7 mouse cellular contexts compared by ENCODE assay signal in the genomic region with DNA sequence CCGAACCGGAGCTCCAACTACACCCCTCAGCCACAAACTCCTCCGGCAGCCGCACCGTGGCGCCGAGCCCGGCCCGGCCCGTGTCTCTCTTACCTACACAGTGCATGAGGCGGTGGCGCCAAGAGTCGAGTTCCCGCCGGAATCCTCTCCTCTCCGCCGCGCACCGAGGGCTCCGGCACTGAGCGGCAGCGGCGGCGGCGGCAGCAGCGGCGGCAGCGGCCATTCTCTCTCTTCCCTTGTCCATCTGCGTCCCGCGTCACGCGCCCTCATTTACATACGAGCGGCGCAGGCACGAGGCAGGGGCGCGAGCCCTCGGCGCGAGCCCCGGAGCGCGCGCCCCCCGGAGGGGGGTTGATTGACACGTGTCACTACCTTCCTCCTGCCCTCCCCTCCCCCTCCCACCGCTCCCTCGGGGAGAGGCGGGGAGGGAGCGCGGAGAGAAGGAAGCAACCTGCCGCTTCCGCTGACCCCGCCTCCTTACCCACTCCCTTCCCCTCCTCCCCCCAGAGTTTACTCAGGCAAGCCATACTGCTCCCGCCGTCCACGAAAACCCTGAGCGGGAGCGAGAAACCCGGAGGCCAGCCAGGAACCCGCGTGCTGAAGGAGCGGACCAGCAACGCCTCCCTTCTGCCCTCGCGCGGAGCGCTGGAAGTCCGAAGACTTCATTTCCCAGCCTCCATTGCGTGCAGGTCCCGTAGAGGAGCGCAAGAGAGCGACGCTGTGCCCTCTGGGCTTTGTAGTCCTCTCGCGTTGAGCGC. TPM values are rescaled to one million over a fixed set of nuclear protein-coding genes. Genes with fewer than 3 reads are reported as not detected.
A peak's percentile ranks its signal among the peaks of the same experiment; 100 is the strongest.
DNase-seq lines count a peak whose midpoint lies in the region; ATAC-seq and TF ChIP-seq lines count a peak whose summit lies in the region.

TSS of gene Lcorl (minus strand) at position 362 of the 758 bp plus-strand sequence.

- peaks cover 8% of the 10 kb centered on the region; the same call in 1 of the 2 replicates for H3K4me1 ChIP-seq in embryonic facial prominence, embryonic 10.5 days
- H3K4me1 ChIP-seq in intestine, postnatal 0 days (replicated peaks; ENCODE audit: control insufficient read depth, insufficient read depth, low read length), result 0 out of 2 replicates have a peak, but pooled peaks cover 3% of the 10 kb centered on the region
- peaks cover 4% of the 10 kb centered on the region; the same call in 1 of the 2 replicates for H3K4me1 ChIP-seq in midbrain, embryonic 12.5 days
- H3K4me1 ChIP-seq in small intestine, adult 2 months (ENCODE audit: control insufficient read depth, insufficient read depth, insufficient read length, low read length), result no peaks in the 10 kb centered on the region

- peak within 1 kb of the TSS; percentile 98 for H3K27ac ChIP-seq in embryonic facial prominence, embryonic 10.5 days (replicated peaks)
- peak within 1 kb of the TSS; percentile 99 for H3K27ac ChIP-seq in intestine, postnatal 0 days (ENCODE audit: low read depth, low read length)
- H3K27ac ChIP-seq in midbrain, embryonic 12.5 days (replicated peaks), result peak within 1 kb of the TSS; percentile 100
- H3K27ac ChIP-seq in small intestine, adult 2 months (ENCODE audit: insufficient read depth, low read depth, low read length), result peak within 1 kb of the TSS; percentile 89

- peak; percentile 95 for ATAC-seq in intestine, postnatal 0 days
- peak; percentile 95 for ATAC-seq in midbrain, embryonic 12.5 days (ENCODE audit: low FRiP score, low read depth)

- intact Hi-C loops in left cerebral cortex, postnatal 4 days (cut with DNase I), result loop anchor here (5.0 kb wide), 1 partner anchor 490 kb away; no protein-coding TSS in a partner anchor

- H3K4me3 ChIP-seq in embryonic facial prominence, embryonic 10.5 days, result peak within 1 kb of the TSS; percentile 97
- peak within 1 kb of the TSS; percentile 100 for H3K4me3 ChIP-seq in intestine, postnatal 0 days (ENCODE audit: low read depth, low read length)
- peak within 1 kb of the TSS; percentile 97 for H3K4me3 ChIP-seq in midbrain, embryonic 12.5 days
- H3K4me3 ChIP-seq in small intestine, adult 2 months (ENCODE audit: low read depth, low read length), result peak within 1 kb of the TSS; percentile 81

- DNase-seq in adrenal gland, postnatal 10 days, result peak; percentile 95
- DNase-seq in embryonic facial prominence, embryonic 10.5 days (ENCODE audit: low spot score), result peak; percentile 96
- peak; percentile 78 for DNase-seq in gonadal fat pad, adult 2 months (ENCODE audit: low read depth)
- DNase-seq in left cerebral cortex, postnatal 4 days, result peak; percentile 97

- no peaks in the 10 kb centered on the region for H3K27me3 ChIP-seq in embryonic facial prominence, embryonic 10.5 days (replicated peaks; ENCODE audit: low read depth, poor library complexity, severe bottlenecking)
- H3K27me3 ChIP-seq in intestine, postnatal 0 days (replicated peaks; ENCODE audit: control insufficient read depth, insufficient read depth, low read length), result no peaks in the 10 kb centered on the region
- H3K27me3 ChIP-seq in midbrain, embryonic 12.5 days, result no peaks in the 10 kb centered on the region
- H3K27me3 ChIP-seq in small intestine, adult 2 months (ENCODE audit: control insufficient read depth, insufficient read depth, low read length), result no peaks in the 10 kb centered on the region

- H3K9me3 ChIP-seq in embryonic facial prominence, embryonic 10.5 days, result no peaks in the 10 kb centered on the region
- H3K9me3 ChIP-seq in intestine, postnatal 0 days (ENCODE audit: control insufficient read depth), result no peaks in the 10 kb centered on the region
- no peaks in the 10 kb centered on the region for H3K9me3 ChIP-seq in midbrain, embryonic 12.5 days

- H3K36me3 ChIP-seq in embryonic facial prominence, embryonic 10.5 days (replicated peaks), result no peaks in the 10 kb centered on the region
- H3K36me3 ChIP-seq in intestine, postnatal 0 days (ENCODE audit: control insufficient read depth, insufficient read depth), result no peaks in the 10 kb centered on the region
- no peaks in the 10 kb centered on the region for H3K36me3 ChIP-seq in midbrain, embryonic 12.5 days
- H3K36me3 ChIP-seq in small intestine, adult 2 months (ENCODE audit: control insufficient read depth, insufficient read depth, low read length), result no peaks in the 10 kb centered on the region

- no peak; the same call in 1 of the 2 replicates for TF ChIP-seq POLR2A in small intestine, adult 2 months (IDR thresholded peaks at IDR 0.05; ENCODE audit: low read depth, low read length)

- under 1% methylated on average over 76 of the region's 79 CpGs for WGBS in embryonic facial prominence, embryonic 10.5 days
- WGBS in intestine, postnatal 0 days, result under 1% methylated on average over 55 of the region's 79 CpGs
- WGBS in midbrain, embryonic 12.5 days, result under 1% methylated on average over 71 of the region's 79 CpGs
- under 1% methylated on average over 79 of the region's 79 CpGs for WGBS in small intestine, adult 2 months

- TF ChIP-seq CTCF in intestine, postnatal 0 days (IDR thresholded peaks at IDR 0.05; ENCODE audit: low read depth), result peak; percentile 64
- 0 out of 2 replicates have a peak, but pooled peaks have one; percentile 5 for TF ChIP-seq CTCF in small intestine, adult 2 months (IDR thresholded peaks at IDR 0.05; ENCODE audit: extremely low read depth, insufficient read length, insufficient replicate concordance, low read depth, low read length)

- H3K4me2 ChIP-seq in intestine, postnatal 0 days (replicated peaks; ENCODE audit: low read depth), result peak within 1 kb of the TSS; percentile 76
- H3K4me2 ChIP-seq in midbrain, embryonic 12.5 days (replicated peaks), result peak within 1 kb of the TSS; percentile 79

- H3K9ac ChIP-seq in intestine, postnatal 0 days (ENCODE audit: low read depth, low read length), result peak within 1 kb of the TSS; percentile 98
- peak within 1 kb of the TSS; percentile 99 for H3K9ac ChIP-seq in midbrain, embryonic 12.5 days (replicated peaks)

RNA-seq across cellular contexts. Expression of gene Lcorl, which starts in this region (rescaled TPM):
- total RNA-seq in adrenal gland, postnatal 10 days (2021), result 10 to 100 TPM; 24.4 to 28.7 TPM
- polyA plus RNA-seq in embryonic facial prominence, embryonic 10.5 days (2016; fragmentation: Nextera tagmentation; extraction: Ambion mirVana), result 26.2 and 29.2 TPM in 2 replicates
- polyA plus RNA-seq in gonadal fat pad, adult 2 months (2012; rRNA removed), result 1.2 and 2.1 TPM in 2 replicates
- 23.4 and 27.5 TPM in 2 replicates for polyA plus RNA-seq in intestine, postnatal 0 days (2015; fragmentation: Nextera tagmentation; extraction: Ambion mirVana)
- 10 to 100 TPM; 69.9 to 73.1 TPM for total RNA-seq in left cerebral cortex, postnatal 4 days (2021)
- polyA plus RNA-seq in midbrain, embryonic 12.5 days (2016; fragmentation: Nextera tagmentation; extraction: Ambion mirVana), result 57.2 and 61.7 TPM in 2 replicates
- 1.2 and 2.2 TPM in 2 replicates for polyA plus RNA-seq in small intestine, adult 2 months (2012; rRNA removed)

Comparison
In these comparisons a context has a peak if more than half of its experiments do, and no peak if none do; other contexts are left out.
1. Peak in every context shown above with its lines: DNase-seq, ATAC-seq, H3K4me3 ChIP-seq and H3K27ac ChIP-seq.